25 mouse cellular contexts compared by ENCODE assay signal in genomic region chr1:73205788-73206187, GRCm38 (mm10).
"Had no signal": no experiment of that assay in that cellular context is flagged by ENCODE, and none has a peak within 500 bp of the region (broad histone marks: within the 10 kb centered on the region; RNA-seq: fewer than 3 reads in every experiment).

No protein-coding gene starts in this region.

- H3K27me3 ChIP-seq: heart, embryonic 13.5 days; heart, embryonic 15.5 days; hindbrain, embryonic 12.5 days; kidney, embryonic 15.5 days; limb, embryonic 13.5 days; limb, embryonic 15.5 days; liver, embryonic 12.5 days had no signal

- DNase-seq: gastrocnemius, postnatal 10 days; gastrocnemius, postnatal 25 days; heart, adult 2 months; heart, postnatal 14 days; heart, postnatal 36 days; kidney, adult 11 months; kidney, adult 2 months; kidney, adult 9 months; kidney, postnatal 14 days; kidney, postnatal 36 days; layer of hippocampus, adult 9-11 months; layer of hippocampus, postnatal 36 days; left cerebral cortex, postnatal 4 days had no signal

- H3K4me3 ChIP-seq: heart, adult 2 months; heart, embryonic 13.5 days; heart, embryonic 15.5 days; hindbrain, embryonic 10.5 days; hindbrain, embryonic 12.5 days; kidney, embryonic 15.5 days; limb, embryonic 13.5 days; limb, embryonic 15.5 days; liver, embryonic 12.5 days had no signal

- ATAC-seq: hindbrain, embryonic 16.5 days; intestine, embryonic 16.5 days; liver, embryonic 12.5 days had no signal

- H3K36me3 ChIP-seq: heart, embryonic 13.5 days; heart, embryonic 15.5 days; hindbrain, embryonic 10.5 days; hindbrain, embryonic 12.5 days; kidney, embryonic 15.5 days; limb, embryonic 13.5 days; limb, embryonic 15.5 days; liver, embryonic 12.5 days had no signal

- H3K4me2 ChIP-seq: heart, embryonic 11.5 days; heart, embryonic 13.5 days; heart, embryonic 15.5 days; hindbrain, embryonic 12.5 days; hindbrain, embryonic 14.5 days; kidney, embryonic 15.5 days; limb, embryonic 13.5 days; limb, embryonic 15.5 days; liver, embryonic 12.5 days had no signal
